Mouse (Mus musculus) spleen, adult 2 months (tissue): ENCODE data around the gene Vav2.

Experiments used
- CTCF ChIP-seq: fragments of 200-500 bp; IDR thresholded peaks from 2 replicates; pipeline ENCODE4 v1.5.1; 2011; ENCODE audit warnings: mild to moderate bottlenecking, inconsistent platforms; ENCODE audit not compliant: insufficient read depth, insufficient read length, insufficient replicate concordance; ENCODE audit errors: extremely low read depth
- POLR2A ChIP-seq: fragments of 200-500 bp; IDR thresholded peaks from 2 replicates; pipeline ENCODE4 v1.6.1; 2011; ENCODE audit warnings: low read depth, low read length, inconsistent platforms

GRCm38 (mm10) chr2:27392278-27392677 lies 34.6 kb downstream of the Vav2 start:
- TF ChIP-seq CTCF = no peak
- no peak for TF ChIP-seq POLR2A
